Mouse (Mus musculus) c-Kit-positive CD71-positive TER-119-negative erythroid progenitor cells, embryonic 14.5 days (primary cell): ENCODE results near the gene Gm17349.
"Not testable (repeated sequence)": the region's sequence is repeated elsewhere in the genome, so short reads cannot be mapped to it uniquely, and the experiment has no call there.

Source experiments
- DNase-seq: peaks from one replicate; pipeline ENCODE4 v3.0.0-alpha.2; 2013; ENCODE audit warnings: low read depth

The Gm17349 gene

GRCm38 (mm10) chr15:99717386-99718334, 12.4 kb upstream of the Gm17349 start, which contains the start of gene Gpd1:
Gpd1 (plus strand) TSS chr15:99717515.
- DNase-seq: no peak

GRCm38 (mm10) chr15:99716814-99717213, 11.5 kb upstream of the Gm17349 start:
- DNase-seq: no peak

GRCm38 (mm10) chr15:99715982-99716746, 10.9 kb upstream of the Gm17349 start:
- DNase-seq: no peak

GRCm38 (mm10) chr15:99715361-99715865, 10.1 kb upstream of the Gm17349 start:
- no peak for DNase-seq

GRCm38 (mm10) chr15:99714858-99715257, 9.6 kb upstream of the Gm17349 start:
- DNase-seq: peak; percentile 38

- no peak for DNase-seq
Observed at GRCm38 (mm10) chr15:99714206-99714605, 8.9 kb upstream of the Gm17349 start.

GRCm38 (mm10) chr15:99713569-99713968, 8.3 kb upstream of the Gm17349 start:
- no peak for DNase-seq

- no peak for DNase-seq
Observed at GRCm38 (mm10) chr15:99712666-99713559, 7.6 kb upstream of the Gm17349 start.

- DNase-seq: no peak
Observed at GRCm38 (mm10) chr15:99711491-99711890, 6.2 kb upstream of the Gm17349 start.

GRCm38 (mm10) chr15:99710221-99711190, 5.2 kb upstream of the Gm17349 start:
- DNase-seq: no peak

- DNase-seq: no peak
Observed at GRCm38 (mm10) chr15:99708176-99708575, 2.9 kb upstream of the Gm17349 start.

GRCm38 (mm10) chr15:99704881-99705280, 409 bp downstream of the Gm17349 start:
- no peak for DNase-seq

GRCm38 (mm10) chr15:99704041-99704681, 1.1 kb downstream of the Gm17349 start:
- DNase-seq: no peak

- no peak for DNase-seq
Observed at GRCm38 (mm10) chr15:99703676-99704040, 1.6 kb downstream of the Gm17349 start.

- DNase-seq: no peak
Observed at GRCm38 (mm10) chr15:99703104-99703503, 2.2 kb downstream of the Gm17349 start.

GRCm38 (mm10) chr15:99701999-99702900, 3.0 kb downstream of the Gm17349 start, which contains the start of gene Smarcd1:
Smarcd1 (plus strand) TSS chr15:99702129.
- DNase-seq: peak; percentile 81

GRCm38 (mm10) chr15:99701640-99701998, 3.7 kb downstream of the Gm17349 start:
- not testable (repeated sequence) for DNase-seq

GRCm38 (mm10) chr15:99700219-99701106, 4.8 kb downstream of the Gm17349 start:
- no peak for DNase-seq
